Mouse (Mus musculus) liver, embryonic 15.5 days (tissue): ENCODE results near the gene Adat3. TPM values are rescaled to one million over a fixed set of nuclear protein-coding genes. Genes with fewer than 3 reads are reported as not detected.
"Not testable (repeated sequence)": the region's sequence is repeated elsewhere in the genome, so short reads cannot be mapped to it uniquely, and the experiment has no call there.

Source experiments
- ATAC-seq: fragments of 200-750 bp; cut with Nextera tagmentation; 2 replicates; pipeline ENCODE4 v1.8.0; 2017; ENCODE audit warnings: moderate number of reproducible peaks, mild to moderate bottlenecking, moderate library complexity; ENCODE audit not compliant: insufficient read depth
- H3K27ac ChIP-seq: fragments of 300-500 bp; sonication (generic); replicated peaks from 2 replicates; pipeline ENCODE4 v1.5.1; 2015; ENCODE audit warnings: mild to moderate bottlenecking, inconsistent platforms
- H3K27me3 ChIP-seq: fragments of 300-500 bp; sonication (generic); 2 replicates; pipeline ENCODE4 v1.6.1; 2015; ENCODE audit warnings: mild to moderate bottlenecking, inconsistent platforms
- H3K36me3 ChIP-seq: fragments of 300-500 bp; sonication (generic); replicated peaks from 2 replicates; pipeline ENCODE4 v1.6.1; 2015; ENCODE audit warnings: moderate library complexity, mild to moderate bottlenecking, inconsistent platforms
- H3K4me1 ChIP-seq: fragments of 300-500 bp; sonication (generic); replicated peaks from 2 replicates; pipeline ENCODE4 v1.6.1; 2015; ENCODE audit warnings: inconsistent platforms
- H3K4me2 ChIP-seq: fragments of 300-500 bp; sonication (generic); 2 replicates; pipeline ENCODE4 v1.6.1; 2015; ENCODE audit warnings: moderate library complexity, mild to moderate bottlenecking, inconsistent platforms
- H3K4me3 ChIP-seq: fragments of 300-500 bp; sonication (generic); replicated peaks from 2 replicates; pipeline ENCODE4 v1.5.1; 2015; ENCODE audit warnings: mild to moderate bottlenecking, inconsistent platforms
- H3K9ac ChIP-seq: fragments of 300-500 bp; sonication (generic); 2 replicates; pipeline ENCODE4 v1.6.1; 2015; ENCODE audit warnings: moderate library complexity, mild to moderate bottlenecking, inconsistent platforms
- H3K9me3 ChIP-seq: fragments of 300-500 bp; sonication (generic); replicated peaks from 2 replicates; pipeline ENCODE4 v1.6.1; 2016; ENCODE audit warnings: inconsistent platforms
- WGBS: fragments of 180-500 bp; shearing (Covaris S2); methylation state at CpG from one replicate; pipeline ENCODE4 v1.1.7; 2015; ENCODE audit warnings: mixed read lengths; ENCODE audit not compliant: insufficient replicate concordance; 5-methylcytosine and 5-hydroxymethylcytosine counted together
- polyA plus RNA-seq: library from polyadenylated mRNA; unstranded; fragments of >200 nt; fragmentation: Nextera tagmentation; extraction: Ambion mirVana; gene quantifications from 2 replicates; pipeline ENCODE4 v1.2.1, GENCODE M21; 2015

Gene Adat3
- polyA plus RNA-seq, 1 experiment from 2014 or later: 4.8 TPM

GRCm38 (mm10) chr10:80625764-80626163, 23.1 kb downstream of the Adat3 start:
- H3K27ac ChIP-seq: 0 out of 2 replicates have a peak overlapping the region, but pooled peaks have one; percentile 34
- H3K4me3 ChIP-seq: no peak overlapping the region
- H3K27me3 ChIP-seq: no peaks in the 10 kb centered on the region
- no peaks in the 10 kb centered on the region; the same call in 1 of the 2 replicates for H3K36me3 ChIP-seq
- peaks cover 72% of the 10 kb centered on the region for H3K4me1 ChIP-seq
- no peaks in the 10 kb centered on the region for H3K9me3 ChIP-seq
- no peak overlapping the region for H3K9ac ChIP-seq
- 73% methylated on average over 4 of the region's 4 CpGs for WGBS
- no peak for ATAC-seq
- no peak overlapping the region for H3K4me2 ChIP-seq

GRCm38 (mm10) chr10:80627685-80628084, 25.0 kb downstream of the Adat3 start:
- Histone ChIP-seq H3K27me3 (no peaks in the 10 kb centered on the region), H3K4me1 (peaks cover 73% of the 10 kb centered on the region), H3K27ac (0 out of 2 replicates have a peak overlapping the region, but pooled peaks have one; percentile 4), H3K4me3 (no peak overlapping the region), H3K36me3 (no peaks in the 10 kb centered on the region; the same call in 1 of the 2 replicates), H3K9ac (no peak overlapping the region), H3K9me3 (no peaks in the 10 kb centered on the region), H3K4me2 (no peak overlapping the region)
- ATAC-seq: no peak
- WGBS: 37% methylated on average over 2 of the region's 2 CpGs

GRCm38 (mm10) chr10:80628925-80629324, 26.2 kb downstream of the Adat3 start:
- Histone ChIP-seq H3K27ac (no peak overlapping the region), H3K9me3 (no peaks in the 10 kb centered on the region), H3K27me3 (no peaks in the 10 kb centered on the region), H3K4me3 (no peak overlapping the region), H3K4me1 (peaks cover 62% of the 10 kb centered on the region), H3K9ac (no peak overlapping the region), H3K4me2 (no peak overlapping the region), H3K36me3 (peaks cover 2% of the 10 kb centered on the region)
- 68% methylated on average over 9 of the region's 9 CpGs for WGBS
- no peak for ATAC-seq

GRCm38 (mm10) chr10:80635345-80635744, 32.7 kb downstream of the Adat3 start:
- Histone ChIP-seq H3K4me1 (peaks cover 20% of the 10 kb centered on the region), H3K36me3 (peaks cover 66% of the 10 kb centered on the region), H3K9me3 (no peaks in the 10 kb centered on the region), H3K27ac (0 out of 2 replicates have a peak overlapping the region, but pooled peaks have one; percentile 29), H3K27me3 (no peaks in the 10 kb centered on the region), H3K9ac (no peak overlapping the region), H3K4me3 (no peak overlapping the region), H3K4me2 (no peak overlapping the region)
- no peak for ATAC-seq
- 61% methylated on average over 6 of the region's 6 CpGs for WGBS

GRCm38 (mm10) chr10:80646936-80647335, 44.3 kb downstream of the Adat3 start:
- WGBS: 76% methylated on average over 10 of the region's 10 CpGs
- peaks cover 8% of the 10 kb centered on the region for H3K4me1 ChIP-seq
- ATAC-seq: no peak

GRCm38 (mm10) chr10:80649910-80650309, 47.2 kb downstream of the Adat3 start:
- not testable (repeated sequence) for H3K36me3 ChIP-seq, H3K9me3 ChIP-seq, H3K4me3 ChIP-seq, H3K27me3 ChIP-seq, ATAC-seq, H3K9ac ChIP-seq, H3K27ac ChIP-seq, H3K4me2 ChIP-seq
- 65% methylated on average over 6 of the region's 6 CpGs for WGBS
- peaks cover 30% of the 10 kb centered on the region for H3K4me1 ChIP-seq

More at GRCm38 (mm10) chr10:80646936-80647335, 44.3 kb downstream of the Adat3 start:
- Histone ChIP-seq H3K9me3 (no peaks in the 10 kb centered on the region), H3K36me3 (peaks cover 30% of the 10 kb centered on the region), H3K9ac (no peak overlapping the region), H3K4me3 (no peak overlapping the region), H3K27ac (no peak overlapping the region), H3K4me2 (no peak overlapping the region), H3K27me3 (no peaks in the 10 kb centered on the region)

- Histone ChIP-seq H3K9ac (no peak overlapping the region), H3K4me3 (no peak overlapping the region), H3K27me3 (no peaks in the 10 kb centered on the region), H3K9me3 (no peaks in the 10 kb centered on the region), H3K36me3 (0 out of 2 replicates have a peak, but pooled peaks cover 4% of the 10 kb centered on the region), H3K4me2 (no peak overlapping the region), H3K4me1 (peaks cover 35% of the 10 kb centered on the region), H3K27ac (no peak overlapping the region)
- WGBS: 78% methylated on average over 10 of the region's 10 CpGs
- ATAC-seq: no peak
These were observed 47.7 kb downstream of the Adat3 start for GRCm38 (mm10) chr10:80650392-80650791.

- Histone ChIP-seq H3K4me1 (peaks cover 62% of the 10 kb centered on the region), H3K27ac (no peak overlapping the region), H3K4me2 (no peak overlapping the region), H3K27me3 (no peaks in the 10 kb centered on the region), H3K9ac (no peak overlapping the region), H3K36me3 (no peaks in the 10 kb centered on the region), H3K9me3 (no peaks in the 10 kb centered on the region), H3K4me3 (no peak overlapping the region)
- ATAC-seq: no peak
- WGBS: 76% methylated on average over 6 of the region's 6 CpGs
These were observed 50.6 kb downstream of the Adat3 start for GRCm38 (mm10) chr10:80653156-80653720.

GRCm38 (mm10) chr10:80654866-80655265, 52.2 kb downstream of the Adat3 start:
- Histone ChIP-seq H3K36me3 (no peaks in the 10 kb centered on the region), H3K9me3 (no peaks in the 10 kb centered on the region), H3K27ac (no peak overlapping the region), H3K4me1 (peaks cover 63% of the 10 kb centered on the region), H3K27me3 (no peaks in the 10 kb centered on the region), H3K9ac (no peak overlapping the region), H3K4me3 (0 out of 2 replicates have a peak overlapping the region, but pooled peaks have one; percentile 2), H3K4me2 (peak overlapping the region; percentile 92)
- no peak for ATAC-seq
- 81% methylated on average over 6 of the region's 6 CpGs for WGBS

- peak; percentile 4; the same call in 1 of the 2 replicates for ATAC-seq
- Histone ChIP-seq H3K36me3 (no peaks in the 10 kb centered on the region), H3K9me3 (no peaks in the 10 kb centered on the region), H3K4me3 (peak overlapping the region; percentile 86), H3K4me1 (peaks cover 63% of the 10 kb centered on the region), H3K9ac (peak overlapping the region; percentile 90), H3K27me3 (no peaks in the 10 kb centered on the region), H3K27ac (peak overlapping the region; percentile 87), H3K4me2 (peak overlapping the region; percentile 92)
- WGBS: 3% methylated on average over 12 of the region's 12 CpGs
These were observed 52.9 kb downstream of the Adat3 start for GRCm38 (mm10) chr10:80655406-80656129.

GRCm38 (mm10) chr10:80656130-80656862, 53.6 kb downstream of the Adat3 start:
- peak; percentile 71 for ATAC-seq
- peak overlapping the region; percentile 86 for H3K4me3 ChIP-seq
- no peaks in the 10 kb centered on the region for H3K36me3 ChIP-seq
- peaks cover 69% of the 10 kb centered on the region for H3K4me1 ChIP-seq
- no peaks in the 10 kb centered on the region for H3K27me3 ChIP-seq
- peak overlapping the region; percentile 87 for H3K27ac ChIP-seq
- H3K4me2 ChIP-seq: peak overlapping the region; percentile 92
- H3K9ac ChIP-seq: peak overlapping the region; percentile 90
- H3K9me3 ChIP-seq: no peaks in the 10 kb centered on the region
- under 1% methylated on average over 72 of the region's 72 CpGs for WGBS
